Mouse (Mus musculus): Measurements from ENCODE around the gene Cramp1l. TPM values are rescaled to one million over a fixed set of nuclear protein-coding genes. Genes with fewer than 3 reads are reported as not detected.

Gene Cramp1l
- polyA plus RNA-seq, 1 experiment, result 11.9 TPM

DNA sequence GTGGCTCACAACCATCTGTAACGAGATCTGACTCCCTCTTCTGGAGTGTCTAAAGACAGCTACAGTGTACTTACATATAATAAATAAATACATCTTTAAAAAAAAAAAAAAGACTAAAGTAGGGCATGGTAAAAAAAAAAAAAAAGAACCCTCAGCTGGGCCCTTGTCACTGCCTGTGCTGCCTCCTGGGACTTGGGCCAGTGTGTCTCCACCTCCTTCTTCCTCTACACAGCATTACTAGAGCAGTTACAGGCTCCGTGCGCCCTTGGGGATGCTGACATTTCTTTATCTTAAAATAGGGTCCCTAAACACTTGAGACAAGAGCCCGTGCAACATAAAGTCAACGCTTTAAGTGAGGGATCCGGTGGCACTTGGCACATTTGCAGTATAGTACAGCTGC, 31.6 kb upstream of the Cramp1l start:
- 82% methylated on average over 6 of the region's 6 CpGs for WGBS
- TF ChIP-seq CTCF (conservative IDR thresholded peaks at IDR 0.05; ENCODE audit: insufficient read depth, insufficient read length, low read depth, low read length) (no peak), POLR2A (IDR thresholded peaks at IDR 0.05; ENCODE audit: low read depth, low read length) (no peak)
- Histone ChIP-seq H3K27me3 (replicated peaks; ENCODE audit: control insufficient read depth, insufficient read depth, low read length) (no peaks in the 10 kb centered on the region), H3K4me1 (ENCODE audit: control insufficient read depth, insufficient read depth, low read length) (no peaks in the 10 kb centered on the region), H3K36me3 (ENCODE audit: control insufficient read depth, insufficient read depth, low read length) (no peaks in the 10 kb centered on the region), H3K4me3 (ENCODE audit: insufficient read depth, low read depth, low read length) (no peak overlapping the region), H3K27ac (ENCODE audit: insufficient read depth, low read depth, low read length) (no peak overlapping the region)
- DNase-seq, result no peak

DNA sequence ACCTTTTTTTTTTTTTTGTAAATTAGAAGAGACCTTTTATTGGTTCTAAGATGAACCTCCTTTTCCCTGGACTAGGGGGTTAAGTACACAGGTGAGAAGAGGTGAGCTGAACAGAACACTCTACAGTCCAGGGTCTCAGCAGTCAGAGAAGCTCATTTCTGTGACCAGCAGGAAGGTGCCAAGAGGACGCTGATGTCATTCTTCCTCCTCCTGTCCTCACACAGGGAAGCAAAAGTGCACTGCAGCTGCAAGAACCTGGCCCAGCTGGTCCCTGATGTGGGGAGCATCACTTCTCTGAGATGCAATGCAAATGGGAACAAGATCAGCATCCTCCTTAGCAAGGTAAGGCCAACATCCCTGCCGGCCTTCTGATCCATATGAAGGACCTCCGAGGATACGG, 29.7 kb upstream of the Cramp1l start:
- TF ChIP-seq CTCF (conservative IDR thresholded peaks at IDR 0.05; ENCODE audit: insufficient read depth, insufficient read length, low read depth, low read length), result no peak
- TF ChIP-seq POLR2A (IDR thresholded peaks at IDR 0.05; ENCODE audit: low read depth, low read length), result no peak
- Histone ChIP-seq H3K27ac (ENCODE audit: insufficient read depth, low read depth, low read length) (no peak overlapping the region), H3K4me1 (ENCODE audit: control insufficient read depth, insufficient read depth, low read length) (no peaks in the 10 kb centered on the region), H3K36me3 (ENCODE audit: control insufficient read depth, insufficient read depth, low read length) (no peaks in the 10 kb centered on the region), H3K27me3 (replicated peaks; ENCODE audit: control insufficient read depth, insufficient read depth, low read length) (no peaks in the 10 kb centered on the region), H3K4me3 (ENCODE audit: insufficient read depth, low read depth, low read length) (no peak overlapping the region)
- 88% methylated on average over 4 of the region's 4 CpGs for WGBS
- peak; percentile 14 for DNase-seq

GRCm38 (mm10) chr17:25044879-25045278, 29.3 kb upstream of the Cramp1l start:
- H3K36me3 ChIP-seq (ENCODE audit: control insufficient read depth, insufficient read depth, low read length), result no peaks in the 10 kb centered on the region
- no peak overlapping the region for H3K4me3 ChIP-seq (ENCODE audit: insufficient read depth, low read depth, low read length)
- 57% methylated on average over 7 of the region's 7 CpGs for WGBS
- H3K27me3 ChIP-seq (replicated peaks; ENCODE audit: control insufficient read depth, insufficient read depth, low read length), result no peaks in the 10 kb centered on the region
- no peaks in the 10 kb centered on the region for H3K4me1 ChIP-seq (ENCODE audit: control insufficient read depth, insufficient read depth, low read length)
- no peak overlapping the region for H3K27ac ChIP-seq (ENCODE audit: insufficient read depth, low read depth, low read length)
- TF ChIP-seq CTCF (conservative IDR thresholded peaks at IDR 0.05; ENCODE audit: insufficient read depth, insufficient read length, low read depth, low read length) (no peak), POLR2A (IDR thresholded peaks at IDR 0.05; ENCODE audit: low read depth, low read length) (no peak)
- peak; percentile 7 for DNase-seq

DNA sequence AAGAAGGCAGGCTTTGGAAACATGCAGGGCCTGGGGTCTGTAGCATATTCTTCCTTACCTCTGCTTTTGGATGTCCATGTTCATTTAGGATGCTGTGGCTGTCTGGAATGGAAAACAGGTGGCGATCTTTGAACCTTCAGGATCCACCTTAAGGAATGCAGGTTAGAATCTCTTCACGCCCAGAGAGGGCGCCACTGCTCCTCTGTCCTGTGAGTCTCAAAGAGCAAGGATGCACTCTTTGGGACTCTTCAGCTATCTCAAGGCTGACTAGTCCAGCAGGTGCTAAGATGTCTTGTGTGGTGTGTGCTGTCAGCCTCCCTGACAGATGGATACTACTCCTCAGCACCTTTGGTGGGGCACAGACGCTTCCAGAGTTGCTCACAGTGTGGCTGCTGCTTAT, 20.6 kb upstream of the Cramp1l start:
- peak; percentile 28 for DNase-seq
- 72% methylated on average over 4 of the region's 4 CpGs for WGBS
- no peaks in the 10 kb centered on the region for H3K27me3 ChIP-seq (replicated peaks; ENCODE audit: control insufficient read depth, insufficient read depth, low read length)
- peak; percentile 55 for TF ChIP-seq CTCF (conservative IDR thresholded peaks at IDR 0.05; ENCODE audit: insufficient read depth, insufficient read length, low read depth, low read length)
- TF ChIP-seq POLR2A (IDR thresholded peaks at IDR 0.05; ENCODE audit: low read depth, low read length), result no peak
- H3K36me3 ChIP-seq (ENCODE audit: control insufficient read depth, insufficient read depth, low read length), result no peaks in the 10 kb centered on the region
- H3K27ac ChIP-seq (ENCODE audit: insufficient read depth, low read depth, low read length), result no peak overlapping the region
- H3K4me1 ChIP-seq (ENCODE audit: control insufficient read depth, insufficient read depth, low read length), result no peaks in the 10 kb centered on the region
- no peak overlapping the region for H3K4me3 ChIP-seq (ENCODE audit: insufficient read depth, low read depth, low read length)

DNA sequence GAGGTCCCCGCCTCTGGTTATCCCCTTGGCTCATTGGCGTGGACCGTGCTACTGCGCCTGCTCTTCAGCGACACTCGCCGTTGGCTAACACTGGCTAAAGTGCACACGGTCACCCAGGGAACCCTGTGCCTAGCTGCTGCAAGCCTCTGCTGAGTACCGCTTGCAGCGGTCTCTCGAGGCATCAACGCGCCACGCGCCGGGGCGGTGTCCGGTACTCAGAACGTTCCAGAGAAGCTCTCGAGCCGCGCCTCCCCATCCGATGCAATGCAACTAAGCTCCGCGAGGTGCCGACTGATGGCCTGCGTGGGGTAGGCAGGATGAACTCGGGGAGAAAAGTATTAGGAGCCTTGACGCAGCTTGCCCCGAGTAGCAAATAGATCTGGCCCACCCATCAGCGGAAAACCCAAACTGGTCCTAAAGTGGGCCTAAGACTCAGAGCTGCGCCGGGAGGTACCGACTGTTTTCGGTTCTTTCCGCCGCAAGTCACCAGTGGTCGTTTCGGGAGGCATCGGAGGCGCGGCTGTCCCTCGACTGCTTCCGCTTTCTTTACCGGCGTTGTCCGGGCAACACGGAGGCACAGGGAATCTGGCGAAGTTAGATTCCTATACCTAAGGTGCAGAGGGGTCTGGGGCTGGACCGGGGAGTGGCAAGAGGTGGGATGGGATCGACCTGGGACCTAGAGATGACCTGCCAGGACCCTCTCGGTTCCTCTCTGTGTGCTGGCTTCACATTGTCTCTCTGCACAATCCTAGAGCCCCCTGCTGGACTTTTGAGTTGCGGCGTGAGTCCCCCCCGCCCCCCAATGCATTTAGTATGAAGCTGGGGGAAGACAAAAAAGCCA, 924 bp upstream of the Cramp1l start:
- 0 out of 2 replicates have a peak, but pooled peaks cover 6% of the 10 kb centered on the region for H3K4me1 ChIP-seq (ENCODE audit: control insufficient read depth, insufficient read depth, low read length)
- H3K36me3 ChIP-seq (ENCODE audit: control insufficient read depth, insufficient read depth, low read length), result no peaks in the 10 kb centered on the region
- peak; percentile 91 for DNase-seq
- H3K27ac ChIP-seq (ENCODE audit: insufficient read depth, low read depth, low read length), result peak overlapping the region; percentile 11; the same call in 1 of the 2 replicates
- no peak for TF ChIP-seq POLR2A (IDR thresholded peaks at IDR 0.05; ENCODE audit: low read depth, low read length)
- TF ChIP-seq CTCF (conservative IDR thresholded peaks at IDR 0.05; ENCODE audit: insufficient read depth, insufficient read length, low read depth, low read length), result 0 out of 2 replicates have a peak, but pooled peaks have one; percentile 12
- WGBS, result under 1% methylated on average over 55 of the region's 55 CpGs
- H3K4me3 ChIP-seq (ENCODE audit: insufficient read depth, low read depth, low read length), result peak overlapping the region; percentile 57
- H3K27me3 ChIP-seq (replicated peaks; ENCODE audit: control insufficient read depth, insufficient read depth, low read length), result no peaks in the 10 kb centered on the region

GRCm38 (mm10) chr17:25014841-25015570, 582 bp downstream of the Cramp1l start:
- peak; percentile 62 for DNase-seq
- 1% methylated on average over 39 of the region's 39 CpGs for WGBS
- Histone ChIP-seq H3K27me3 (replicated peaks; ENCODE audit: control insufficient read depth, insufficient read depth, low read length) (no peaks in the 10 kb centered on the region), H3K4me3 (ENCODE audit: insufficient read depth, low read depth, low read length) (peak overlapping the region; percentile 94), H3K36me3 (ENCODE audit: control insufficient read depth, insufficient read depth, low read length) (no peaks in the 10 kb centered on the region), H3K27ac (ENCODE audit: insufficient read depth, low read depth, low read length) (peak overlapping the region; percentile 65), H3K4me1 (ENCODE audit: control insufficient read depth, insufficient read depth, low read length) (0 out of 2 replicates have a peak, but pooled peaks cover 6% of the 10 kb centered on the region)
- no peak for TF ChIP-seq POLR2A (IDR thresholded peaks at IDR 0.05; ENCODE audit: low read depth, low read length)
- no peak for TF ChIP-seq CTCF (conservative IDR thresholded peaks at IDR 0.05; ENCODE audit: insufficient read depth, insufficient read length, low read depth, low read length)
